Mouse (Mus musculus) lung, embryonic 15.5 days (tissue): ENCODE results near the gene Rxylt1. TPM values are rescaled to one million over a fixed set of nuclear protein-coding genes. Genes with fewer than 3 reads are reported as not detected.

Source experiments
- ATAC-seq: fragments of 200-750 bp; cut with Nextera tagmentation; 2 replicates; pipeline ENCODE4 v1.8.0; 2017; ENCODE audit warnings: moderate number of reproducible peaks, borderline replicate concordance; ENCODE audit not compliant: low FRiP score, low TSS enrichment; ENCODE audit errors: extremely low read depth
- H3K27ac ChIP-seq: fragments of 300-500 bp; sonication (generic); 2 replicates; pipeline ENCODE4 v1.5.1; 2015; ENCODE audit warnings: moderate library complexity, mild to moderate bottlenecking, inconsistent platforms
- H3K27me3 ChIP-seq: fragments of 300-500 bp; sonication (generic); 2 replicates; pipeline ENCODE4 v1.6.1; 2015; ENCODE audit warnings: inconsistent platforms
- H3K36me3 ChIP-seq: fragments of 300-500 bp; sonication (generic); 2 replicates; pipeline ENCODE4 v1.6.1; 2015; ENCODE audit warnings: inconsistent platforms
- H3K4me1 ChIP-seq: fragments of 300-500 bp; sonication (generic); 2 replicates; pipeline ENCODE4 v1.6.1; 2015; ENCODE audit warnings: inconsistent platforms
- H3K4me2 ChIP-seq: fragments of 300-500 bp; sonication (generic); 2 replicates; pipeline ENCODE4 v1.6.1; 2015; ENCODE audit warnings: inconsistent platforms, mild to moderate bottlenecking, moderate library complexity
- H3K4me3 ChIP-seq: fragments of 300-500 bp; sonication (generic); 2 replicates; pipeline ENCODE4 v1.5.1; 2015; ENCODE audit warnings: mild to moderate bottlenecking, inconsistent platforms
- H3K9ac ChIP-seq: fragments of 300-500 bp; sonication (generic); 2 replicates; pipeline ENCODE4 v1.6.1; 2015; ENCODE audit warnings: inconsistent platforms
- H3K9me3 ChIP-seq: fragments of 300-500 bp; sonication (generic); 2 replicates; pipeline ENCODE4 v1.6.1; 2016; ENCODE audit warnings: inconsistent platforms
- WGBS: fragments of 180-500 bp; shearing (Covaris S2); methylation state at CpG from one replicate; pipeline ENCODE4 v1.1.7; 2015; 5-methylcytosine and 5-hydroxymethylcytosine counted together
- polyA plus RNA-seq: library from polyadenylated mRNA; unstranded; fragments of >200 nt; fragmentation: Nextera tagmentation; extraction: Ambion mirVana; gene quantifications from 2 replicates; pipeline ENCODE4 v1.2.1, GENCODE M21; 2015

Gene Rxylt1
- polyA plus RNA-seq, 1 experiment from 2014 or later: 46.0 TPM

GRCm38 (mm10) chr10:122039566-122039965 lies 57.6 kb downstream of the Rxylt1 start:
- no peaks in the 10 kb centered on the region for H3K27me3 ChIP-seq
- ATAC-seq: no peak
- peaks cover 5% of the 10 kb centered on the region; the same call in 1 of the 2 replicates for H3K4me1 ChIP-seq
- peaks cover 4% of the 10 kb centered on the region; the same call in 1 of the 2 replicates for H3K36me3 ChIP-seq
- H3K4me3 ChIP-seq: no peak overlapping the region
- H3K9ac ChIP-seq: no peak overlapping the region
- no peak overlapping the region for H3K27ac ChIP-seq
- H3K9me3 ChIP-seq: no peaks in the 10 kb centered on the region
- no peak overlapping the region for H3K4me2 ChIP-seq
- 91% methylated on average over 4 of the region's 4 CpGs for WGBS

GRCm38 (mm10) chr10:122038554-122038953 lies 58.6 kb downstream of the Rxylt1 start:
- no peak overlapping the region for H3K4me3 ChIP-seq
- H3K27ac ChIP-seq: no peak overlapping the region
- no peak overlapping the region for H3K4me2 ChIP-seq
- no peaks in the 10 kb centered on the region for H3K9me3 ChIP-seq
- no peaks in the 10 kb centered on the region for H3K27me3 ChIP-seq
- ATAC-seq: no peak
- peaks cover 5% of the 10 kb centered on the region; the same call in 1 of the 2 replicates for H3K4me1 ChIP-seq
- no peak overlapping the region for H3K9ac ChIP-seq
- peaks cover 4% of the 10 kb centered on the region; the same call in 1 of the 2 replicates for H3K36me3 ChIP-seq
- 64% methylated on average over 3 of the region's 3 CpGs for WGBS

GRCm38 (mm10) chr10:122033271-122033670 lies 63.9 kb downstream of the Rxylt1 start:
- no peak for ATAC-seq

GRCm38 (mm10) chr10:122030420-122030819 lies 66.8 kb downstream of the Rxylt1 start:
- no peak for ATAC-seq
- H3K9me3 ChIP-seq: no peaks in the 10 kb centered on the region
- H3K4me2 ChIP-seq: no peak overlapping the region
- no peak overlapping the region for H3K9ac ChIP-seq
- 39% methylated on average over 5 of the region's 5 CpGs for WGBS
- no peak overlapping the region for H3K4me3 ChIP-seq
- peaks cover 39% of the 10 kb centered on the region for H3K4me1 ChIP-seq
- H3K27ac ChIP-seq: peak overlapping the region; percentile 58; the same call in 1 of the 2 replicates
- no peaks in the 10 kb centered on the region for H3K27me3 ChIP-seq
- no peaks in the 10 kb centered on the region for H3K36me3 ChIP-seq

More at GRCm38 (mm10) chr10:122033271-122033670, 63.9 kb downstream of the Rxylt1 start:
- Histone ChIP-seq H3K27ac (no peak overlapping the region), H3K27me3 (no peaks in the 10 kb centered on the region), H3K9me3 (no peaks in the 10 kb centered on the region), H3K4me1 (peaks cover 37% of the 10 kb centered on the region), H3K9ac (no peak overlapping the region), H3K4me3 (no peak overlapping the region), H3K4me2 (no peak overlapping the region), H3K36me3 (peaks cover 4% of the 10 kb centered on the region; the same call in 1 of the 2 replicates)
- 45% methylated on average over 5 of the region's 5 CpGs for WGBS

- Histone ChIP-seq H3K4me3 (peak overlapping the region; percentile 18; the same call in 1 of the 2 replicates), H3K4me2 (peak overlapping the region; percentile 47), H3K4me1 (peaks cover 44% of the 10 kb centered on the region), H3K27me3 (no peaks in the 10 kb centered on the region), H3K9ac (no peak overlapping the region), H3K9me3 (no peaks in the 10 kb centered on the region), H3K36me3 (no peaks in the 10 kb centered on the region), H3K27ac (peak overlapping the region; percentile 58)
- 12% methylated on average over 7 of the region's 7 CpGs for WGBS
- ATAC-seq: peak; percentile 50; the same call in 1 of the 2 replicates
Measured at GRCm38 (mm10) chr10:122029738-122030137, 67.4 kb downstream of the Rxylt1 start.

Other genes with a start within 250 kb of the Rxylt1 start
- gene Srgap1, start 50.1 kb downstream of the Rxylt1 start, polyA plus RNA-seq: 9.7 and 10.7 TPM in 2 replicates